Mouse (Mus musculus): ENCODE data around the gene Hspb6.

The Hspb6 gene

GRCm38 (mm10) chr7:30586455-30587020 is 34.6 kb downstream of the Hspb6 start:
- no peak for DNase-seq (ENCODE audit: low spot score in 2 of 2)

- peak; percentile 38 to 50 for DNase-seq (ENCODE audit: low spot score in 2 of 2)
Measured at GRCm38 (mm10) chr7:30587842-30588667, 36.1 kb downstream of the Hspb6 start.

- DNase-seq (ENCODE audit: low spot score in 2 of 2), result peak; percentile 94 to 95
Measured at GRCm38 (mm10) chr7:30588676-30589434, 36.9 kb downstream of the Hspb6 start, which contains the start of gene Kmt2b. Kmt2b (minus strand) TSS chr7:30588726.

- DNase-seq (ENCODE audit: low spot score in 2 of 2), result peak; percentile 75 to 83
Measured at GRCm38 (mm10) chr7:30589435-30590301, 37.7 kb downstream of the Hspb6 start.

- no peak for DNase-seq (ENCODE audit: low spot score in 2 of 2)
Measured at GRCm38 (mm10) chr7:30590927-30591604, 39.1 kb downstream of the Hspb6 start.

GRCm38 (mm10) chr7:30591605-30591951 is 39.6 kb downstream of the Hspb6 start:
- no peak for DNase-seq (ENCODE audit: low spot score in 2 of 2)

- DNase-seq (ENCODE audit: low spot score in 2 of 2), result no peak
Measured at GRCm38 (mm10) chr7:30592772-30593423, 40.9 kb downstream of the Hspb6 start.

GRCm38 (mm10) chr7:30593579-30594509 is 41.9 kb downstream of the Hspb6 start:
- no peak for DNase-seq (ENCODE audit: low spot score in 2 of 2)

- DNase-seq (ENCODE audit: low spot score in 2 of 2), result no peak
Measured at GRCm38 (mm10) chr7:30594510-30595024, 42.6 kb downstream of the Hspb6 start.

GRCm38 (mm10) chr7:30596093-30596492 is 44.1 kb downstream of the Hspb6 start:
- DNase-seq (ENCODE audit: low spot score in 2 of 2), result no peak

GRCm38 (mm10) chr7:30596811-30597210 is 44.8 kb downstream of the Hspb6 start:
- no peak for DNase-seq (ENCODE audit: low spot score in 2 of 2)

- DNase-seq (ENCODE audit: low spot score in 2 of 2), result no peak
Measured at GRCm38 (mm10) chr7:30598786-30599185, 46.8 kb downstream of the Hspb6 start, which contains the start of gene Zbtb32. Zbtb32 (minus strand) TSS chr7:30598909.

- peak; percentile 90 to 92 for DNase-seq (ENCODE audit: low spot score in 2 of 2)
Measured at GRCm38 (mm10) chr7:30599933-30600353, 48.0 kb downstream of the Hspb6 start.

GRCm38 (mm10) chr7:30600651-30601050 is 48.7 kb downstream of the Hspb6 start:
- DNase-seq (ENCODE audit: low spot score in 2 of 2), result no peak

- DNase-seq (ENCODE audit: low spot score in 2 of 2), result no peak
Measured at GRCm38 (mm10) chr7:30602583-30602982, 50.6 kb downstream of the Hspb6 start.

- no peak for DNase-seq (ENCODE audit: low spot score in 2 of 2)
Measured at GRCm38 (mm10) chr7:30604424-30604823, 52.4 kb downstream of the Hspb6 start.

- no peak for DNase-seq (ENCODE audit: low spot score in 2 of 2)
Measured at GRCm38 (mm10) chr7:30604944-30605343, 53.0 kb downstream of the Hspb6 start.

All from right cerebral cortex, adult 2 months (tissue).